Mouse (Mus musculus) MEL (cell line): ENCODE results near the gene H2-DMb1. TPM values are rescaled to one million over a fixed set of nuclear protein-coding genes. Genes with fewer than 3 reads are reported as not detected.
A peak's percentile ranks its signal among the peaks of the same experiment; 100 is the strongest.

Experiments used
- CHD1 ChIP-seq: IDR thresholded peaks from 2 replicates; pipeline ENCODE4 v1.6.1; 2012; ENCODE audit warnings: low read depth, mild to moderate bottlenecking, inconsistent platforms, low read length, improper control_type of control experiment
- CHD2 ChIP-seq: IDR thresholded peaks from 2 replicates; pipeline ENCODE4 v1.6.1; 2011; ENCODE audit warnings: low read length, improper control_type of control experiment
- E2F4 ChIP-seq: IDR thresholded peaks from 2 replicates; pipeline ENCODE4 v1.6.1; 2011; ENCODE audit warnings: low read depth, low read length, improper control_type of control experiment, borderline replicate concordance
- ETS1 ChIP-seq: IDR thresholded peaks from 2 replicates; pipeline ENCODE4 v1.6.1; 2012; ENCODE audit warnings: low read depth, mild to moderate bottlenecking, inconsistent platforms, low read length, improper control_type of control experiment, moderate library complexity
- JUND ChIP-seq: IDR thresholded peaks from 2 replicates; pipeline ENCODE4 v1.6.1; 2011; ENCODE audit warnings: low read depth, mild to moderate bottlenecking, improper control_type of control experiment, low read length
- MAFK ChIP-seq: IDR thresholded peaks from 2 replicates; pipeline ENCODE4 v1.6.1; 2011; ENCODE audit warnings: low read depth, mild to moderate bottlenecking, low read length, improper control_type of control experiment, borderline replicate concordance
- MAX ChIP-seq: IDR thresholded peaks from 2 replicates; pipeline ENCODE4 v1.6.1; 2011; ENCODE audit warnings: low read length, improper control_type of control experiment
- MAZ ChIP-seq: IDR thresholded peaks from 2 replicates; pipeline ENCODE4 v1.6.1; 2012; ENCODE audit warnings: low read depth, mild to moderate bottlenecking, inconsistent platforms, low read length, improper control_type of control experiment
- MYC ChIP-seq: IDR thresholded peaks from 2 replicates; pipeline ENCODE4 v1.6.1; 2011; ENCODE audit warnings: low read depth, mild to moderate bottlenecking, low read length, improper control_type of control experiment, moderate library complexity
- POLR2AphosphoS2 ChIP-seq: IDR thresholded peaks from 2 replicates; pipeline ENCODE4 v1.6.1; 2011; ENCODE audit warnings: low read length, improper control_type of control experiment
- RAD21 ChIP-seq: IDR thresholded peaks from 2 replicates; pipeline ENCODE4 v1.6.1; 2011; ENCODE audit warnings: mild to moderate bottlenecking, low read depth, low read length, improper control_type of control experiment
- RCOR1 ChIP-seq: IDR thresholded peaks from 2 replicates; pipeline ENCODE4 v1.6.1; 2012; ENCODE audit warnings: low read depth, mild to moderate bottlenecking, inconsistent platforms, low read length, improper control_type of control experiment
- SIN3A ChIP-seq: IDR thresholded peaks from 2 replicates; pipeline ENCODE4 v1.6.1; 2012; ENCODE audit warnings: low read length, improper control_type of control experiment, inconsistent platforms
- TAL1 ChIP-seq: IDR thresholded peaks from 2 replicates; pipeline ENCODE4 v1.6.1; 2012; ENCODE audit warnings: mild to moderate bottlenecking, inconsistent platforms, low read length, moderate library complexity, mixed read lengths
- TBP ChIP-seq: IDR thresholded peaks from 2 replicates; pipeline ENCODE4 v1.8.0; 2011; ENCODE audit warnings: low read depth, low read length, improper control_type of control experiment
- UBTF ChIP-seq: IDR thresholded peaks from 2 replicates; pipeline ENCODE4 v1.6.1; 2012; ENCODE audit warnings: low read depth, mild to moderate bottlenecking, inconsistent platforms, low read length, improper control_type of control experiment, moderate library complexity, borderline replicate concordance; ENCODE audit not compliant: insufficient read depth
- USF1 ChIP-seq: IDR thresholded peaks from 2 replicates; pipeline ENCODE4 v1.6.1; 2014; ENCODE audit warnings: low read depth, mild to moderate bottlenecking, inconsistent platforms, low read length, improper control_type of control experiment, moderate library complexity
- ZKSCAN1 ChIP-seq: IDR thresholded peaks from 2 replicates; pipeline ENCODE4 v1.6.1; 2012; ENCODE audit warnings: low read depth, mild to moderate bottlenecking, inconsistent platforms, low read length, improper control_type of control experiment, moderate library complexity
- ZNF384 ChIP-seq: IDR thresholded peaks from 2 replicates; pipeline ENCODE4 v1.6.1; 2012; ENCODE audit warnings: low read depth, mild to moderate bottlenecking, inconsistent platforms, low read length, improper control_type of control experiment
- polyA plus RNA-seq, 2 experiments: library from polyadenylated mRNA; stranded (reverse) in 1 of 2; unstranded in 1 of 2; fragments of >175 nt in 1 of 2; fragments of >200 nt in 1 of 2; gene quantifications; 2 replicates each; pipeline versions ENCODE4 v1.2.1 to v1.2.4; 2012; ENCODE audit warnings: low replicate concordance in 2 of 2, low read depth in 1 of 2; ENCODE audit not compliant: insufficient read length in 2 of 2, insufficient read depth in 1 of 2, missing spikeins in 1 of 2
- total RNA-seq: library from RNA; depleted of rRNA; stranded (reverse); fragments of 300-350 nt; gene quantifications from 2 replicates; pipeline ENCODE4 v1.2.3, GENCODE M21; 2012; rRNA removed

The H2-DMb1 gene
- total and polyA plus RNA-seq, 3 experiments: 0.67 TPM; not detected in 2

GRCm38 (mm10) chr17:34209680-34210079 is 56.8 kb downstream of the H2-DMb1 start (continued):
- TF ChIP-seq E2F4 (no peak), SIN3A (no peak), RCOR1 (no peak), MAX (peak; percentile 44; the same call in 1 of the 2 replicates), MYC (peak; percentile 71), POLR2AphosphoS2 (no peak), ZKSCAN1 (no peak), TBP (no peak), CHD1 (no peak), UBTF (no peak), RAD21 (peak; percentile 45), CHD2 (no peak), MAFK (no peak), TAL1 (no peak), ZNF384 (no peak), ETS1 (no peak), USF1 (peak; percentile 68), JUND (no peak), MAZ (no peak)

Other genes starting within 250 kb of the H2-DMb1 start
Only the 30 nearest of the 32 such genes appear.
- 39.6 and 40.6 TPM in 2 replicates for gene Daxx, start 243.7 kb upstream of the H2-DMb1 start, total RNA-seq
- 10 to 100 TPM in 1 of 2 experiments, not detected in 1; 68.0 TPM for gene Daxx, start 243.7 kb upstream of the H2-DMb1 start, polyA plus RNA-seq
- 14.7 and 24.3 TPM in 2 replicates for gene Tapbp, start 237.2 kb upstream of the H2-DMb1 start, total RNA-seq
- gene Tapbp, start 237.2 kb upstream of the H2-DMb1 start, polyA plus RNA-seq: 10 to 100 TPM in 1 of 2 experiments, not detected in 1; 33.3 TPM
- 18.6 and 20.2 TPM in 2 replicates for gene Zbtb22, start 237.2 kb upstream of the H2-DMb1 start, total RNA-seq
- gene Zbtb22, start 237.2 kb upstream of the H2-DMb1 start, polyA plus RNA-seq: 10 to 100 TPM in 1 of 2 experiments, not detected in 1; 30.0 TPM
- 19.0 and 24.9 TPM in 2 replicates for gene Rgl2, start 223.5 kb upstream of the H2-DMb1 start, total RNA-seq
- 10 to 100 TPM in 1 of 2 experiments, not detected in 1; 43.6 TPM for gene Rgl2, start 223.5 kb upstream of the H2-DMb1 start, polyA plus RNA-seq
- gene Pfdn6, start 212.7 kb upstream of the H2-DMb1 start, total RNA-seq: 189 and 239 TPM in 2 replicates
- gene Pfdn6, start 212.7 kb upstream of the H2-DMb1 start, polyA plus RNA-seq: 100 to 1,000 TPM in 1 of 2 experiments, not detected in 1; 222 TPM
- 97.6 and 100 TPM in 2 replicates for gene Wdr46, start 212.4 kb upstream of the H2-DMb1 start, total RNA-seq
- gene Wdr46, start 212.4 kb upstream of the H2-DMb1 start, polyA plus RNA-seq: 100 to 1,000 TPM in 1 of 2 experiments, not detected in 1; 131 TPM
- gene B3galt4, start 201.6 kb upstream of the H2-DMb1 start, total RNA-seq: 2.2 and 2.5 TPM in 2 replicates
- gene B3galt4, start 201.6 kb upstream of the H2-DMb1 start, polyA plus RNA-seq: 1 to 10 TPM in 1 of 2 experiments, not detected in 1; 2.9 TPM
- 20.6 and 23.6 TPM in 2 replicates for gene Vps52, start 197.3 kb upstream of the H2-DMb1 start, total RNA-seq
- 10 to 100 TPM in 1 of 2 experiments, not detected in 1; 40.7 TPM for gene Vps52, start 197.3 kb upstream of the H2-DMb1 start, polyA plus RNA-seq
- 252 and 286 TPM in 2 replicates for gene Rps18, start 197.1 kb upstream of the H2-DMb1 start, total RNA-seq
- 1,000 to 10,000 TPM in 1 of 2 experiments, not detected in 1; 1,183 TPM for gene Rps18, start 197.1 kb upstream of the H2-DMb1 start, polyA plus RNA-seq
- 81.1 and 87.9 TPM in 2 replicates for gene H2-K1, start 152.7 kb upstream of the H2-DMb1 start, total RNA-seq
- 100 to 1,000 TPM in 1 of 2 experiments, not detected in 1; 113 TPM for gene H2-K1, start 152.7 kb upstream of the H2-DMb1 start, polyA plus RNA-seq
- 12.4 and 18.3 TPM in 2 replicates for gene Ring1, start 128.4 kb upstream of the H2-DMb1 start, total RNA-seq
- gene Ring1, start 128.4 kb upstream of the H2-DMb1 start, polyA plus RNA-seq: 10 to 100 TPM in 1 of 2 experiments, not detected in 1; 28.4 TPM
- gene H2-Ke6, start 125.0 kb upstream of the H2-DMb1 start, total RNA-seq: 19.6 and 24.1 TPM in 2 replicates
- gene H2-Ke6, start 125.0 kb upstream of the H2-DMb1 start, polyA plus RNA-seq: 10 to 100 TPM in 1 of 2 experiments, not detected in 1; 34.4 TPM
- gene Slc39a7, start 121.4 kb upstream of the H2-DMb1 start, total RNA-seq: 125 and 152 TPM in 2 replicates
- 100 to 1,000 TPM in 1 of 2 experiments, not detected in 1; 150 TPM for gene Slc39a7, start 121.4 kb upstream of the H2-DMb1 start, polyA plus RNA-seq
- gene Rxrb, start 121.3 kb upstream of the H2-DMb1 start, total RNA-seq: 37.2 and 37.6 TPM in 2 replicates
- 10 to 100 TPM in 1 of 2 experiments, not detected in 1; 63.4 TPM for gene Rxrb, start 121.3 kb upstream of the H2-DMb1 start, polyA plus RNA-seq
- 4.6 and 4.8 TPM in 2 replicates for gene Col11a2, start 113.6 kb upstream of the H2-DMb1 start, total RNA-seq
- 10 to 100 TPM in 1 of 2 experiments, not detected in 1; 14.5 TPM for gene Col11a2, start 113.6 kb upstream of the H2-DMb1 start, polyA plus RNA-seq
- gene H2-Oa, start 60.7 kb upstream of the H2-DMb1 start, total RNA-seq: 2.2 and 2.6 TPM in 2 replicates
- gene H2-Oa, start 60.7 kb upstream of the H2-DMb1 start, polyA plus RNA-seq: 1 to 10 TPM in 1 of 2 experiments, not detected in 1; 3.9 TPM
- 26.1 and 38.3 TPM in 2 replicates for gene H2-DMa, start 33.5 kb upstream of the H2-DMb1 start, total RNA-seq
- 10 to 100 TPM in 1 of 2 experiments, not detected in 1; 38.7 TPM for gene H2-DMa, start 33.5 kb upstream of the H2-DMb1 start, polyA plus RNA-seq
- gene Brd2, start 30.4 kb upstream of the H2-DMb1 start, total RNA-seq: 97.2 and 99.5 TPM in 2 replicates
- gene Brd2, start 30.4 kb upstream of the H2-DMb1 start, polyA plus RNA-seq: 100 to 1,000 TPM; 189 to 252 TPM
- gene H2-DMb2, start 9.8 kb upstream of the H2-DMb1 start, total RNA-seq: 0.77 and 0.82 TPM in 2 replicates
- 1 to 10 TPM in 1 of 2 experiments, not detected in 1; 1.5 TPM for gene H2-DMb2, start 9.8 kb upstream of the H2-DMb1 start, polyA plus RNA-seq
- 24.6 and 30.7 TPM in 2 replicates for gene Tap1, start 34.5 kb downstream of the H2-DMb1 start, total RNA-seq
- 10 to 100 TPM in 1 of 2 experiments, not detected in 1; 46.6 TPM for gene Tap1, start 34.5 kb downstream of the H2-DMb1 start, polyA plus RNA-seq
- gene Psmb9, start 34.7 kb downstream of the H2-DMb1 start, total RNA-seq: 23.3 and 24.9 TPM in 2 replicates
- gene Psmb9, start 34.7 kb downstream of the H2-DMb1 start, polyA plus RNA-seq: 10 to 100 TPM in 1 of 2 experiments, not detected in 1; 14.7 TPM
- gene Psmb8, start 44.6 kb downstream of the H2-DMb1 start, total RNA-seq: 129 and 144 TPM in 2 replicates
- gene Psmb8, start 44.6 kb downstream of the H2-DMb1 start, polyA plus RNA-seq: 100 to 1,000 TPM in 1 of 2 experiments, not detected in 1; 133 TPM
- gene Tap2, start 50.5 kb downstream of the H2-DMb1 start, total RNA-seq: 40.3 and 48.5 TPM in 2 replicates
- gene Tap2, start 50.5 kb downstream of the H2-DMb1 start, polyA plus RNA-seq: 10 to 100 TPM in 1 of 2 experiments, not detected in 1; 63.0 TPM
- 0.75 and 0.81 TPM in 2 replicates for gene H2-Ob, start 85.8 kb downstream of the H2-DMb1 start, total RNA-seq
- 1 to 10 TPM in 1 of 2 experiments, not detected in 1; 2.0 TPM for gene H2-Ob, start 85.8 kb downstream of the H2-DMb1 start, polyA plus RNA-seq
- not detected in 2 replicates for gene H2-Ab1, start 104.6 kb downstream of the H2-DMb1 start, total RNA-seq
- gene H2-Ab1, start 104.6 kb downstream of the H2-DMb1 start, polyA plus RNA-seq: not detected
- not detected in 2 replicates for gene H2-Aa, start 134.8 kb downstream of the H2-DMb1 start, total RNA-seq
- gene H2-Aa, start 134.8 kb downstream of the H2-DMb1 start, polyA plus RNA-seq: not detected
- 0.15 TPM in 1 of 2 replicates, not detected in the other for gene H2-Eb1, start 152.8 kb downstream of the H2-DMb1 start, total RNA-seq
- under 1 TPM in 1 of 2 experiments, not detected in 1; 0.07 TPM for gene H2-Eb1, start 152.8 kb downstream of the H2-DMb1 start, polyA plus RNA-seq
- gene H2-Eb2, start 172.6 kb downstream of the H2-DMb1 start, total RNA-seq: not detected in 2 replicates
- gene H2-Eb2, start 172.6 kb downstream of the H2-DMb1 start, polyA plus RNA-seq: not detected
- not detected in 2 replicates for gene Btnl2, start 201.8 kb downstream of the H2-DMb1 start, total RNA-seq
- gene Btnl2, start 201.8 kb downstream of the H2-DMb1 start, polyA plus RNA-seq: not detected
- gene Btnl1, start 224.1 kb downstream of the H2-DMb1 start, total RNA-seq: not detected in 2 replicates
- gene Btnl1, start 224.1 kb downstream of the H2-DMb1 start, polyA plus RNA-seq: under 1 TPM in 1 of 2 experiments, not detected in 1; 0.17 TPM